Mouse (Mus musculus) frontal cortex, adult (tissue): ENCODE data around the gene Eepd1.
A peak's percentile ranks its signal among the peaks of the same experiment; 100 is the strongest.

Experiments
- ATAC-seq: cut with Nextera tagmentation; 2 replicates; pipeline ENCODE4 v1.9.2; 2017; ENCODE audit warnings: mild to moderate bottlenecking, moderate library complexity, mixed read lengths; ENCODE audit not compliant: low TSS enrichment

The Eepd1 gene

GRCm38 (mm10) chr9:25578674-25579596 lies 97.6 kb downstream of the Eepd1 start:
- ATAC-seq, result no peak

- ATAC-seq, result no peak
These were observed 102.3 kb downstream of the Eepd1 start for GRCm38 (mm10) chr9:25583621-25584020.

GRCm38 (mm10) chr9:25585614-25586013 lies 104.3 kb downstream of the Eepd1 start:
- no peak for ATAC-seq

GRCm38 (mm10) chr9:25588581-25588980 lies 107.2 kb downstream of the Eepd1 start:
- no peak for ATAC-seq

- no peak for ATAC-seq
These were observed 109.4 kb downstream of the Eepd1 start for GRCm38 (mm10) chr9:25590740-25591139.

GRCm38 (mm10) chr9:25591390-25592354 lies 110.3 kb downstream of the Eepd1 start:
- ATAC-seq, result peak; percentile 64

- ATAC-seq, result no peak
These were observed 111.1 kb downstream of the Eepd1 start for GRCm38 (mm10) chr9:25592355-25592955.

GRCm38 (mm10) chr9:25624744-25625143 lies 143.4 kb downstream of the Eepd1 start:
- ATAC-seq, result no peak

GRCm38 (mm10) chr9:25629531-25630099 lies 148.3 kb downstream of the Eepd1 start:
- no peak; the same call in 1 of the 2 replicates for ATAC-seq
